Mouse (Mus musculus) urinary bladder, postnatal 14 days (tissue): ENCODE measurements around the gene Acsbg2.

Experiments
- DNase-seq: peaks from one replicate; pipeline ENCODE4 v3.0.0; 2021; ENCODE audit warnings: low spot score

Acsbg2 gene

DNA sequence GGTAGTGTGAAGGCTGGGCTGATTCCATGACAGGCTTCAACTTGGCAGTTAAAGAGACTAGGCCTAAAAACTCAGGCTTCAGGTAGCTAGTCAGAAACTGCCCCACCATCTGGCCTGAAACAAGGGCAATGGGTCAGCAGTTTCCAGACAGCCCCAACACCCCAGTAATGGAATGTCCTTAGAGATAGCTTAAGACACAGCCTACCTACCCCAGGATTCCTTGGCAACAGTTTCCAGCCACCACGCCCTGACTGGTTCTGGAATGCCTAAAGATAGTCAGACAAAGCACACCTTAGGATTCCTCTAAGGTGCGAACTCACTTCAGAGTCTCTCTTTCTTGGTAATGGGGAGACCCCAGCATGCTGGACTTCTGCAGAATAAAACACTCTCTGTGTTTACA, 51.9 kb downstream of the Acsbg2 start:
- DNase-seq, result no peak

- DNase-seq, result peak; percentile 79
These were observed 54.5 kb downstream of the Acsbg2 start for GRCm38 (mm10) chr17:56819694-56820111.

DNA sequence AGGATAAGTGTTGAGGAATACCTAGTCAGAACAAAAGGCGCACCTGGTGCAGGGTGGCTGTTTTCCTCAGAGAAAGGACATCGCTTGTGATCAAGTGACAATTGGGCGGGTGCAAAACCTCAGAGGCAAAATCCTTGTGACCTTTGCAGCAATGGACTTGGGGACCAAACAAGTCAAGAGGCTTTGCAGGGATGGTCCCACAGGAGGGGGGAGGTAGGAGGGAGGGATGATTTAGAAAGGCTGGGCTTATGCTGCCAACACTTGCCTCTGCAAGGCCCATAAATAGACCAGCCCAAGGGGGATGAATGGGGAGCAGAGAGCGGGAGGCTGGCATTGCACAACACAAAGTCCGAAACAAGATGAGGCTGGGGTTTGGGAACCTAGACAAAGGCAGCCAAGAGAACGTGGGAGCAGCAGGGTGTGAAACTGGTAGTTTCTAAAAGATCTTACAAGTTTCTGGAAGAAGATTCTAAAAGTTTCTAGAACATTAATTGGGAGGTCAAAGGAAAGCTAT, 55.2 kb downstream of the Acsbg2 start:
- peak; percentile 30 for DNase-seq

DNA sequence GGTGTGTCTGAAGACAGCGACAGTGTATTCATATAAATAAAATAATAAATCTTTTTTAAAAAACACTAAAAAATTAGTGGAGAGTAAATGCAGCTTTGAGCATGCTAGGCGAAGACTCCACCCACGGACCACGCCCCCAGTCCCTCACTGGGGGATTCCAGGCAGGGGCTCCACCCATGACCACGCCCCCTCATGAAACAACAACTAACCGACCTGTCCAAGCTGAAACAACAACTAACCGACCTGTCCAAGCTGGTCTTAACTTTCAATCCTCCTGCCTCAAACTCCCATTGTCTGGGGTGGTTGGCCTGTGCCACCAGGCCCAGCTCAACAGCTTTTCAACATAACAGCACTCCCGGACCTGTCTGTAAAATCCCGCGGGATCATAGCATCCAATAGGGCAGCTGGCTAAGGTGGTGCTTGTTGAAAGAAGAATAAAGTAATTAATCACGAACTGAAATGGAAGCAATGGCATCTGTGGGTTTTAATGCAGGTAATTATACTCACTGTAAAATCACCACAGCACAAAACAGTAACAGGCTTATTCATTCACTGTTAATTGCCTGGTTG, 56.1 kb downstream of the Acsbg2 start:
- DNase-seq, result peak; percentile 67

DNA sequence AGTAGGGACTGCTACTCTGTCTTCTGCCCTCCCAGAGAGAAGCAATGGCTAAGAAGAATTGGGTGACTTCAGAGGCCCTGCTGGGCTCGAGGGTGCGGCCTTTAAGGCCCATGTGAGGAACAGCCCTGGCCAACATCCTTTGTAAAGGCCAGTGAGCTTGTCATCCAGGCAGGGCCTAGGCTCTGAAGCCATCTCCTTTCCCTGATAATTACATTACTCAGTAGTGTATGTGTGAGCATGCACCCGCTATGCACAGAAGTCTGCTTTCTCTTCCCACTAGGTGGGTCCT, 59.2 kb downstream of the Acsbg2 start:
- no peak for DNase-seq

DNA sequence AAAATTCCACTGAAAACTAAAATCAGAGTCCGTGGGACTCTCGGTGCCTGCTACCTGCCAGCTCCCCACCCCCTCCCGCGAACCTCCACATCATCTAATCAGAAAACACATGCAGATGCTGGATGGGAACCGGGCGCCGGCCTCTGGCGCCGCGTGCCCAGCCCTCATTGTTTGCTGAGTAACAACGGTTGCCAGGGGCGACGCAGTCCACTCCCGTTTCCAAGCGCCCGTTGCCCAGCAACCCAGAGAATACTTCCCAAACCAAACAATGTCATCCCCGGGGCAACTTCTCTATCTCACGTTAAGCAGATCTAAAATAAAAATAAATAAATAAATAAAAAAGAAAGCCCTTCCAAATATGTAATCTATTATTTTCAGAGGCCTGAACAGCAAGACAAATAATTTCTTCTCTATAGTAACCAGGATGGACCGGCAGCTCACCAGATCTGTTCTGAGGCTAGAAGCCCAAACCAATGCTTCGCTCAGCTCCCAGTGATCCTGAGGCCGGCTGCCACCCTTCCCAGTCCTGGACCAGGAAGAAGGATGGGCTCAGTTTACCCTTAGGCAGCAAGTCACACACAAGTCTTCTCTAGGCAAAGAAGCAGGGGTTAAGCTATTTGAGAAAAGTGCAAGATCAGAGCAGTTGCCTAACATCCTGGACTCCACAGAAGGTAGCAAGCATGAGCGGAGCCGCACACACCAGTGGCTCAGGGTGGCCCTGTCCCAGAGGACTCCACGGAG, 59.8 kb downstream of the Acsbg2 start:
- DNase-seq, result peak; percentile 85

DNA sequence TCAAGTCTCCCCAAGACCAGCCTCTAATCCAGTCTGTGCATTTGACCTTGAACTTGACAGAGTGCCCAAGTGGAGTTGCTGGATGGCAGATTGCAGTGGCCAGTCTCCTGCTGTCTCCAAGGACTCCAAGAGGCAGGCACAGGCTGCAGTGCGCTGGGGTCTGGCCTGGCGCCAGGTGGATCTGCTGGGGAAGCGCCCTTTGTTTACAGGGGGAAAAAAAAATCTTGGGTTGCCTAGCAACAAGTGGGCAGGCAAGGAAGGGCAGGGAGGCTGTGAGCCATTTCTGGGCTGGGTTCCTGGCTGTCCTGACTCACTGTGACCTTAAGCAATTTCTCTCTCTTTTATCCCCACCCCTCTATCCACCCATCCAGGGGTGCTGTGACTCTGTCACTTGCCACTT, 64.0 kb downstream of the Acsbg2 start:
- DNase-seq, result peak; percentile 92

- DNase-seq, result peak; percentile 81
These were observed 65.7 kb downstream of the Acsbg2 start for GRCm38 (mm10) chr17:56808518-56808917.

DNA sequence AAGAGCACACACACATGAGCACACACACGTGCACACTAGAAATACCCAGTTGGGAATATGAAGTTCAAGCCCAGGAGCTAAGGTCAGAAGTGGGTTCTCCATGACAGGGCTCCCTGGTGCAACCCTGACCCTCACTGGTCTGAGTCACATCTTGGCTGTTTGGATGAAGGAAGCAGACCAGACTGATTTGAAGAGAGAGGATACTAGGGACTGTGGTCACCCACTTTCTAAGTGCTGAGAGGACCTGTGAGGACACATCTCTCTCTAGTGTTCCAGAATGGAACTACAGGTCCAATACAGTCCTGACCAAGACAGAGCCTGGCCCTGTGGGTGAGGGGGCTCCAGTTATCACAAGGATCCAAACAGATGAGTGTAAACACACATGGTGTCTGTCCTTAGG, 68.5 kb downstream of the Acsbg2 start:
- DNase-seq, result no peak

DNA sequence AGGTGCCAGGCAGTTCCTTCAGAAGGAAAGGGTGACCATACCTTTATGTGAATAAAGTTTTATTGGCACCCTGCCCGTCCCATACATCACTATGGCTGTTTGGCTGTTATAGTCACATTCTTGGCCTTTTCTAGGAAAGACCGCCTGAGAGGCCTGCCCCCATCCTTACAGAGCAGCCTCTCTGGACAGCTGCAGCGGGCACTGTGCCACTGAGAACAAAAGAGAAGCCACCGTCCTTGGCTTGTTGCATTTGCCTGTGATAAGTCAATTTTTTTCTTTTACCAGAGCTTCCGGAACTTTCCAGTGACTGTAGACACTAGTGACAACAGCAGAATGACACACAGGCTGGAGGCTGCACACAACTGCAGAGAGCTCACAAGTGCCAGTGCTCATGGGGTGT, 69.3 kb downstream of the Acsbg2 start:
- DNase-seq, result no peak

GRCm38 (mm10) chr17:56802065-56802464, 72.2 kb downstream of the Acsbg2 start:
- no peak for DNase-seq

- DNase-seq, result no peak
These were observed 75.0 kb downstream of the Acsbg2 start for GRCm38 (mm10) chr17:56799276-56799675.

- no peak for DNase-seq
These were observed 80.5 kb downstream of the Acsbg2 start for GRCm38 (mm10) chr17:56793614-56794319.
